Mouse (Mus musculus) megakaryocyte, adult 5-6 weeks (primary cell): ENCODE measurements around the gene Ermard. TPM values are rescaled to one million over a fixed set of nuclear protein-coding genes. Genes with fewer than 3 reads are reported as not detected.
A peak's percentile ranks its signal among the peaks of the same experiment; 100 is the strongest.

ENCODE experiments used
- ATAC-seq: 2 replicates; pipeline ENCODE4 v1.8.0; 2016; ENCODE audit warnings: mild to moderate bottlenecking, inconsistent platforms; ENCODE audit not compliant: poor library complexity, severe bottlenecking
- total RNA-seq, 2 experiments: library from RNA; stranded (forward) in 1 of 2; stranded (reverse) in 1 of 2; fragments of 153-499, 151-499 nt in 1 of 2; fragments of 221-1000, 200-1000 nt in 1 of 2; gene quantifications; 2 replicates each; pipeline versions ENCODE4 v1.2.3 to v1.2.4; 2015 to 2017

The Ermard gene
- total RNA-seq, 2 experiments from 2014 or later: 59.1 to 84.3 TPM

- ATAC-seq: no peak
Measured at GRCm38 (mm10) chr17:15115550-15115949, 74.5 kb downstream of the Ermard start.

- ATAC-seq: no peak
Measured at GRCm38 (mm10) chr17:15120096-15120495, 79.1 kb downstream of the Ermard start.

GRCm38 (mm10) chr17:15120569-15120968 is 79.6 kb downstream of the Ermard start:
- ATAC-seq: no peak

GRCm38 (mm10) chr17:15129630-15130287 is 88.8 kb downstream of the Ermard start:
- 0 out of 2 replicates have a peak, but pooled peaks have one; percentile 12 for ATAC-seq

- no peak for ATAC-seq
Measured at GRCm38 (mm10) chr17:15130288-15130656, 89.3 kb downstream of the Ermard start.

GRCm38 (mm10) chr17:15134905-15135669 is 94.1 kb downstream of the Ermard start:
- ATAC-seq: no peak

- peak; percentile 77 for ATAC-seq
Measured at GRCm38 (mm10) chr17:15137443-15137842, 96.4 kb downstream of the Ermard start.

Other genes starting within 250 kb of the Ermard start
- gene Wdr27, start 98.0 kb upstream of the Ermard start, total RNA-seq (2015): not detected in 2 replicates
- gene Wdr27, start 98.0 kb upstream of the Ermard start, total RNA-seq (2017): not detected in 2 replicates
- 27.7 and 30.1 TPM in 2 replicates for gene 1600012H06Rik, start 98.0 kb upstream of the Ermard start, total RNA-seq (2015)
- gene 1600012H06Rik, start 98.0 kb upstream of the Ermard start, total RNA-seq (2017): 19.7 and 22.4 TPM in 2 replicates
- 159 and 162 TPM in 2 replicates for gene Phf10, start 79.9 kb upstream of the Ermard start, total RNA-seq (2015)
- 52.1 and 54.2 TPM in 2 replicates for gene Phf10, start 79.9 kb upstream of the Ermard start, total RNA-seq (2017)
- 5.9 and 6.3 TPM in 2 replicates for gene 9030025P20Rik, start 62.7 kb upstream of the Ermard start, total RNA-seq (2015)
- 8.2 and 9.6 TPM in 2 replicates for gene 9030025P20Rik, start 62.7 kb upstream of the Ermard start, total RNA-seq (2017)
- 0.80 TPM in 1 of 2 replicates, not detected in the other for gene Gm3417, start 62.4 kb upstream of the Ermard start, total RNA-seq (2015)
- not detected in 2 replicates for gene Gm3417, start 62.4 kb upstream of the Ermard start, total RNA-seq (2017)
- 5.8 and 6.1 TPM in 2 replicates for gene Gm3435, start 31.0 kb upstream of the Ermard start, total RNA-seq (2015)
- 4.1 and 4.2 TPM in 2 replicates for gene Gm3435, start 31.0 kb upstream of the Ermard start, total RNA-seq (2017)
- gene Tcte3, start 280 bp downstream of the Ermard start, total RNA-seq (2015): 0.39 and 4.2 TPM in 2 replicates
- 0.81 TPM in 1 of 2 replicates, not detected in the other for gene Tcte3, start 280 bp downstream of the Ermard start, total RNA-seq (2017)
- gene Gm3448, start 329 bp downstream of the Ermard start, total RNA-seq (2015): 5.4 and 5.7 TPM in 2 replicates
- 7.0 and 8.3 TPM in 2 replicates for gene Gm3448, start 329 bp downstream of the Ermard start, total RNA-seq (2017)